14 mouse cellular contexts compared by ENCODE assay signal in the genomic region with DNA sequence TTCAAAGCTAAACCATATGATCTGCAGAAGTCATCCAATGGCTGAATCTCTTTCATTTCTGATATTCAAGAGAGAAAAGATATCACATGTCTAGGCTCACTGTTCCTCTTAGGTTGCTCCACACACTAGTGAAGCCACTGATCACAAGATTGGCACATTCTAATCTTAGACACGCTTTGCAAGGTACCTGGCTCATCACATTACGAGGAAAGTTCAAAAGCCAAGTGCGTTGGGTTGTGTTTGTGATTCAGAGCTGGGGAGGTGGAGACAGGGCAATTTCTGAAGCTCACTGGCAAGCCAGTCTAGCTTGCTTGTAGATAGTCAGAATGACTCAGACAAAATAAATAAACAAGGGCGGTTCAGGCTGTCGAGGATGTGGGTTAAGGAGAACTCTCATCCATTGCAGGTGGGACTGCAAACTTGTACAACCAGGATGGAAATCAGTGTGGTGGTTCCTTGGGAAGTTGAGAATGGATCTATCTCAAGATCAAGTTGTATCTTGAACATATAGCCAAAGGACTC. TPM values are rescaled to one million over a fixed set of nuclear protein-coding genes. Genes with fewer than 3 reads are reported as not detected.
"Had no signal": no experiment of that assay in that cellular context is flagged by ENCODE, and none has a peak within 500 bp of the region (broad histone marks: within the 10 kb centered on the region; RNA-seq: fewer than 3 reads in every experiment).

No protein-coding gene starts in this region.

- H3K27me3 ChIP-seq: lung, embryonic 15.5 days; neural tube, embryonic 12.5 days; neural tube, embryonic 15.5 days had no signal

- H3K9me3 ChIP-seq: lung, embryonic 15.5 days; neural tube, embryonic 12.5 days; neural tube, embryonic 15.5 days had no signal

- H3K36me3 ChIP-seq: lung, embryonic 15.5 days; neural tube, embryonic 12.5 days; neural tube, embryonic 15.5 days had no signal

- DNase-seq: layer of hippocampus, adult 9-11 months; lung, postnatal 14 days; right cerebral cortex, postnatal 25 days; thymus, adult 2 months; thymus, postnatal 14 days had no signal

- H3K4me1 ChIP-seq: lung, embryonic 15.5 days had no signal

- H3K9ac ChIP-seq: liver, embryonic 14.5 days; lung, embryonic 15.5 days; neural tube, embryonic 12.5 days; neural tube, embryonic 15.5 days had no signal

- H3K4me2 ChIP-seq: liver, embryonic 11.5 days; lung, embryonic 15.5 days; midbrain, embryonic 11.5 days; neural tube, embryonic 12.5 days had no signal

- H3K27ac ChIP-seq: kidney, postnatal 0 days; layer of hippocampus, adult 2 months; liver, embryonic 14.5 days; lung, embryonic 15.5 days; neural tube, embryonic 12.5 days; neural tube, embryonic 15.5 days had no signal

- H3K4me3 ChIP-seq: layer of hippocampus, adult 2 months; lung, embryonic 15.5 days; neural tube, embryonic 12.5 days; neural tube, embryonic 15.5 days had no signal

RNA-seq across cellular contexts. Expression of a gene that starts 38.7 kb away (rescaled TPM):
- total RNA-seq: megakaryocyte-erythroid progenitor cell, adult 5-6 weeks had no signal
